Mouse (Mus musculus): ENCODE results near the gene Slc24a2. TPM values are rescaled to one million over a fixed set of nuclear protein-coding genes. Genes with fewer than 3 reads are reported as not detected.

Gene Slc24a2
- total and polyA plus RNA-seq, 2 experiments from 2014 or later = 5.0 to 29.6 TPM

DNA sequence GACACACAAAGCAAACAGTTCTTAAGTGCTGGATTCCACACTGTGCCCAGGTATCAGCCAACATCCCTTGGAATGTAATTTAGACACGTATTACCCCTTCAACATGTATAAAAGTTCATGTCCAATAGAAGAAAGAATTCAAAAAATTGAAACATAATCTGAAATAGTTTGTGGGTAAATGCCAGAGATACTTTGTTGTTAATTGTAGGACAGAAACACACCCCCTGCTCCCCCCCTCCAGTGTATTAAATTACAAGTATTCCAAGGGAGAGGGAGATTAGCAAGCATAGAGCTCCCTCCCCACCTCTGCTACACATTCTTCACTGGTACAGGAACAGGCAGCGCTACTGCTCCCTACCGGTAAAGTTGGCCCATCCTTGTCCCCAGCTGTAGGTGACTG, 154.5 kb downstream of the Slc24a2 start:
- ATAC-seq (no peak), DNase-seq (ENCODE audit: low spot score) (no peak)
- no peak overlapping the region for H3K4me3 ChIP-seq (ENCODE audit: low read length)
- no peak overlapping the region for H3K4me2 ChIP-seq (ENCODE audit: low read depth, low read length)
- no peaks in the 10 kb centered on the region for H3K4me1 ChIP-seq (ENCODE audit: insufficient read depth, low read length)
- TF ChIP-seq CTCF (IDR thresholded peaks at IDR 0.05; ENCODE audit: low read depth) = no peak
- no peaks in the 10 kb centered on the region for H3K27me3 ChIP-seq (ENCODE audit: insufficient read depth, low read length)
- no peak overlapping the region for H3K27ac ChIP-seq
- H3K9me3 ChIP-seq (ENCODE audit: low read length) = no peaks in the 10 kb centered on the region
- no peak overlapping the region for H3K9ac ChIP-seq (replicated peaks; ENCODE audit: low read length)
- 60% methylated on average over 3 of the region's 3 CpGs for WGBS
- H3K36me3 ChIP-seq (ENCODE audit: insufficient read depth, low read length) = no peaks in the 10 kb centered on the region

DNA sequence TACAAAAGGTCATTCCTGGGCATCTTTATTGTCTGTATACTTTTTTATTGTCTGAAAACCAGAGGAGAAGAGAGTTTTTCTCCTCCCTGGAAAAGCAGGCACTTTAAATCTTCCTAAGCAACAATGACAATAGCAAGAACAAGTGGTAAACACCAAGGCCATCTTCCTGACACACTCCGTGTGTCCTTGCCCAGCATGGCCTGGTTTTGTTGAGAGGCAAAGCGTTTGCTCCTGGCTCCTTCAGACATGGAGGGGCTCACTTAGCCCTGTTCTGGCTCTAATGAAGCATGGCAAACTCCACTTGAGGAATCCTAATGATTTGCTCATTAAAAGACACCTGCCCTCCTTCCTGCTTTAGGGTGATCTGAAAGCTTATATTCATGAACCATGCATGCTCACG, 162.2 kb downstream of the Slc24a2 start:
- ATAC-seq (no peak), DNase-seq (ENCODE audit: low spot score) (no peak)
- Histone ChIP-seq H3K4me2 (ENCODE audit: low read depth, low read length) (no peak overlapping the region), H3K4me1 (ENCODE audit: insufficient read depth, low read length) (no peaks in the 10 kb centered on the region), H3K4me3 (ENCODE audit: low read length) (no peak overlapping the region), H3K9ac (replicated peaks; ENCODE audit: low read length) (no peak overlapping the region), H3K9me3 (ENCODE audit: low read length) (no peaks in the 10 kb centered on the region), H3K36me3 (ENCODE audit: insufficient read depth, low read length) (no peaks in the 10 kb centered on the region), H3K27me3 (ENCODE audit: insufficient read depth, low read length) (no peaks in the 10 kb centered on the region), H3K27ac (no peak overlapping the region)
- 66% methylated on average over 3 of the region's 3 CpGs for WGBS
- TF ChIP-seq CTCF (IDR thresholded peaks at IDR 0.05; ENCODE audit: low read depth) = no peak

DNA sequence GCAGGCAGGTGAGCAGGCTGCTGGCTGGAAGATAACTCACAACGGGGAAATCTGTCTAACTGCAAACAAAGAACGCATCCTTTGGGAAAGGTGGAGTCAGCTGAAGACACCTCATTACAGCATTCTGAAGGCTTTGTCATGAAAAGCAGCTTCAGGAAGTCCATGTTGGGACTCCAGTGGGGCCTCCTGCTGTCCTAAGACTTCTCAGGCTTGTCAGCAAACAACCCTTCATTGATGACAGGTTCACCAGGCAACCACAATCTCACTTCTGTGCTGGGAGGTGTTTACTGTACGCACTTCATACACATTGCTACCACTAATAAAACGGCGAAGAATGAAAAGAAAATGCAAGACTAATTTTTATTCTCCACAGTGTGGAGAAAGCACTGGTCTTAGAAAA, 165.1 kb downstream of the Slc24a2 start:
- H3K36me3 ChIP-seq (ENCODE audit: insufficient read depth, low read length) = no peaks in the 10 kb centered on the region
- H3K9me3 ChIP-seq (ENCODE audit: low read length) = no peaks in the 10 kb centered on the region
- H3K4me2 ChIP-seq (ENCODE audit: low read depth, low read length) = no peak overlapping the region
- TF ChIP-seq CTCF (IDR thresholded peaks at IDR 0.05; ENCODE audit: low read depth) = no peak
- no peak for ATAC-seq
- no peak for DNase-seq (ENCODE audit: low spot score)
- H3K27ac ChIP-seq = no peak overlapping the region
- peaks cover 4% of the 10 kb centered on the region for H3K4me1 ChIP-seq (ENCODE audit: insufficient read depth, low read length)
- no peak overlapping the region for H3K9ac ChIP-seq (replicated peaks; ENCODE audit: low read length)
- 76% methylated on average over 5 of the region's 5 CpGs for WGBS
- no peaks in the 10 kb centered on the region for H3K27me3 ChIP-seq (ENCODE audit: insufficient read depth, low read length)
- H3K4me3 ChIP-seq (ENCODE audit: low read length) = no peak overlapping the region

DNA sequence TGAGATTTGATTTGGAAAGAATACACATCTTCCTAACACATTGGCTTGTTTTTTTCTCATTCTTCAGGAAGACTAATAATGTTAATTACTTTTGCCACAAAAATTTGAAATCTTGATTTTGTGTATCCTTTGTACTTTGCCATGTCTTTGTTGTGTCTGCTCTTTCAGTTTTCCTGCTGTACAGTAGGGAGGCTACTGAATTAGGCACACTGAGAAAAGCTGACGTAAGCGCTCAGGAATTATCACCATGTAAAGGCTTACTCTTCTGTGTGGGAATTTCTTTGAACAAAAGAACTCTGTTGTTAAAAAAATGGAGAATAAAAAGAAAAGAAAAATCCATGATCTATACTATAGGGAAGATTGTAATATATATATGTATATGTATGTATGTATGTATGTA, 165.7 kb downstream of the Slc24a2 start:
- WGBS = 78% methylated on average over 2 of the region's 2 CpGs
- H3K9ac ChIP-seq (replicated peaks; ENCODE audit: low read length) = no peak overlapping the region
- peaks cover 4% of the 10 kb centered on the region for H3K4me1 ChIP-seq (ENCODE audit: insufficient read depth, low read length)
- no peaks in the 10 kb centered on the region for H3K9me3 ChIP-seq (ENCODE audit: low read length)
- H3K36me3 ChIP-seq (ENCODE audit: insufficient read depth, low read length) = no peaks in the 10 kb centered on the region
- H3K4me2 ChIP-seq (ENCODE audit: low read depth, low read length) = no peak overlapping the region
- no peak for DNase-seq (ENCODE audit: low spot score)
- H3K27ac ChIP-seq = no peak overlapping the region
- TF ChIP-seq CTCF (IDR thresholded peaks at IDR 0.05; ENCODE audit: low read depth) = no peak
- ATAC-seq = no peak
- no peak overlapping the region for H3K4me3 ChIP-seq (ENCODE audit: low read length)
- H3K27me3 ChIP-seq (ENCODE audit: insufficient read depth, low read length) = no peaks in the 10 kb centered on the region

DNA sequence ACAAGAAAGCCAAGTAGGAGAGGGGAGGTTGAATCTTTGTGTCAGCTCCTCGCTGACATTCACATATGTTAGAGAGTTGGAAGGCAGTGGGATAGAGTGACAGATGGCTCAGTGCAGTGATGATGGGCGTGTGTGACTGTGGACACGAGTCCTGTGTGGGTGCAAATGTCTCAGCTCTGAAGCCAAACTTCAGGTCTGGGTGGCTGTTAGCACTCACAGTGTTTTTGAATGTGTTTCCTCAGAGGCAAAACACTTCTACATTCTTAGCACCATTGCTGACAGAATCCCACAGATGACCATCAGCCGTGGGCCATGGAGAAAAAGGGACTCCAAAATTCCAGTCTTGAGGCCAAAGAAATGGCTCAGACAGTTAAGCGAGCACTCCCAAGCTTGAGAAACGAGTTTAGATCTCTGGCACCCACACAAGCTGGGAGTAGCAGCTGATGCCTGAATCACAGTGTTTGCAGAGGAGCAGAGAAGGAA, 167.5 kb downstream of the Slc24a2 start:
- H3K27ac ChIP-seq = peak overlapping the region; percentile 22
- no peak for TF ChIP-seq CTCF (IDR thresholded peaks at IDR 0.05; ENCODE audit: low read depth)
- no peak overlapping the region for H3K9ac ChIP-seq (replicated peaks; ENCODE audit: low read length)
- H3K4me2 ChIP-seq (ENCODE audit: low read depth, low read length) = no peak overlapping the region
- H3K36me3 ChIP-seq (ENCODE audit: insufficient read depth, low read length) = no peaks in the 10 kb centered on the region
- no peak overlapping the region for H3K4me3 ChIP-seq (ENCODE audit: low read length)
- no peaks in the 10 kb centered on the region for H3K9me3 ChIP-seq (ENCODE audit: low read length)
- DNase-seq (ENCODE audit: low spot score) (no peak), ATAC-seq (no peak)
- WGBS = 50% methylated on average over 6 of the region's 6 CpGs
- peaks cover 4% of the 10 kb centered on the region for H3K4me1 ChIP-seq (ENCODE audit: insufficient read depth, low read length)
- no peaks in the 10 kb centered on the region for H3K27me3 ChIP-seq (ENCODE audit: insufficient read depth, low read length)

DNA sequence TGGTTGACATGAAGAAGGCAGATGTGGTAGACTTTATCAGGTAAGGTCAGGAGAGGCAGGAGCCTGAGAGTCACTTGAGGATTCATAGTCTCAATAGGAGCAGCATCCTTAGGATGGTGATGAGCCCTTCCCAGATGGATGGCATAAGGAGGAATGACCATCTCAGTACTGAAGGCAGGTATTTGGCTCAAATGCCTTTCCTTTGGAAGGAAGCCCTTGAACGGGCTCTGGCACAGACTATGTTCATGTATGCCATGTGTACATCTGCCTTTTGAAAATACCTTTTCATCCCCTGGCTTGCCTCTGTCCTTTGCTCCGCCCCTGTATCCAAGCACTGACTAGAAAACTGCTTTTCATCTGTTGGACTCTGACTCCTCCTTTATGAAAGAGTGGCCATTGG, 168.6 kb downstream of the Slc24a2 start:
- no peak overlapping the region for H3K4me2 ChIP-seq (ENCODE audit: low read depth, low read length)
- ATAC-seq = 0 out of 2 replicates have a peak, but pooled peaks have one; percentile 19
- no peaks in the 10 kb centered on the region for H3K27me3 ChIP-seq (ENCODE audit: insufficient read depth, low read length)
- TF ChIP-seq CTCF (IDR thresholded peaks at IDR 0.05; ENCODE audit: low read depth) = no peak
- no peak overlapping the region for H3K27ac ChIP-seq
- no peak overlapping the region for H3K9ac ChIP-seq (replicated peaks; ENCODE audit: low read length)
- 65% methylated on average over 2 of the region's 2 CpGs for WGBS
- no peak for DNase-seq (ENCODE audit: low spot score)
- H3K4me3 ChIP-seq (ENCODE audit: low read length) = no peak overlapping the region
- peaks cover 4% of the 10 kb centered on the region for H3K4me1 ChIP-seq (ENCODE audit: insufficient read depth, low read length)
- no peaks in the 10 kb centered on the region for H3K9me3 ChIP-seq (ENCODE audit: low read length)
- H3K36me3 ChIP-seq (ENCODE audit: insufficient read depth, low read length) = no peaks in the 10 kb centered on the region

DNA sequence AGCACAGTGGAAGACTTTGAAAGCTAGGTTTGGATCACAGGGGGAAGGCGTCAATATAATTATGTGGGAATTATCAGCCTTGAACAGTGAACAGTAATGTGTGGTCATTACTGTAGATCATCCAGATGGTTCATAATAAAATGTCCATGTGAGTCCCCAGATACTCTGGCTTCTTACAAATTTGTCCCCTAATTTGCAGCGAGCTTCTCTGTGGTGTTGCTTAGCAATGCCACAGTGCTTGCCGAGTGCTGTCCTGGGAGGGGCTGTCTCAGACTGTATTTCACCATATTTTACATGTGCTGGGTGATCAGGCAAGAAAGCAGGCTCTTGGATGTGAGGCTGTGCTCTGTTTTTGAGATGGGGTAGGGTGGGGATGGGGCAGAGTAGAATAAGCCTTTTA, 172.7 kb downstream of the Slc24a2 start:
- no peak for TF ChIP-seq CTCF (IDR thresholded peaks at IDR 0.05; ENCODE audit: low read depth)
- peak; percentile 43 for DNase-seq (ENCODE audit: low spot score)
- peaks cover under 1% of the 10 kb centered on the region for H3K4me1 ChIP-seq (ENCODE audit: insufficient read depth, low read length)
- H3K27me3 ChIP-seq (ENCODE audit: insufficient read depth, low read length) = no peaks in the 10 kb centered on the region
- H3K4me3 ChIP-seq (ENCODE audit: low read length) = no peak overlapping the region
- no peak overlapping the region for H3K4me2 ChIP-seq (ENCODE audit: low read depth, low read length)
- peak; percentile 79 for ATAC-seq
- no peak overlapping the region for H3K9ac ChIP-seq (replicated peaks; ENCODE audit: low read length)
- H3K36me3 ChIP-seq (ENCODE audit: insufficient read depth, low read length) = no peaks in the 10 kb centered on the region
- H3K27ac ChIP-seq = peak overlapping the region; percentile 1; the same call in 1 of the 2 replicates
- no peaks in the 10 kb centered on the region for H3K9me3 ChIP-seq (ENCODE audit: low read length)
- 37% methylated on average over 3 of the region's 3 CpGs for WGBS

Data from hindbrain, postnatal 0 days (tissue).